Mouse (Mus musculus) spleen, postnatal 4 days (tissue): ENCODE measurements around the gene Sidt2.
A peak's percentile ranks its signal among the peaks of the same experiment; 100 is the strongest.

ENCODE experiments used
- DNase-seq, 2 experiments: peaks; one replicate each; pipeline ENCODE4 v3.0.0; 2022; ENCODE audit warnings: low spot score in 2 of 2

The Sidt2 gene

DNA sequence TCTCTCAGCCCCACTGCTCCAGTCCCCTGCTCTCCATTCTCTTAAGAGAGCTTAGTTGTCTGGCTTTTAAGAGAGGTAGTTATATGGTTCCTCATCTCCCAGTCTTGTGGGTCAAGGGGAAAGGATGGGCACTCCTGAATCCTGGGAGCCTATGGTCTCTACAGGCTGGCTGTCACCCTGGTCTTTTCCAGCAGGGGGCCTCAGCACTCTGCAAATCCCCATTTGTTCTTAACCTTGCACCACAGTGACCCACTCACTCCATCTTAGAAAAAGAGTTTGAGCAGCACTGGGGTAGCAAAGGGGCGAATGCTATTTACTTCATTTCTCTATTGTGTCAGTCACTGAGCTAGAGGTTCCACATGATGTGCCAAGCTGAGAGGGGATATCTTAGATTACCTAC is 43.4 kb downstream of the Sidt2 start:
- peak; percentile 47 to 78 for DNase-seq

DNA sequence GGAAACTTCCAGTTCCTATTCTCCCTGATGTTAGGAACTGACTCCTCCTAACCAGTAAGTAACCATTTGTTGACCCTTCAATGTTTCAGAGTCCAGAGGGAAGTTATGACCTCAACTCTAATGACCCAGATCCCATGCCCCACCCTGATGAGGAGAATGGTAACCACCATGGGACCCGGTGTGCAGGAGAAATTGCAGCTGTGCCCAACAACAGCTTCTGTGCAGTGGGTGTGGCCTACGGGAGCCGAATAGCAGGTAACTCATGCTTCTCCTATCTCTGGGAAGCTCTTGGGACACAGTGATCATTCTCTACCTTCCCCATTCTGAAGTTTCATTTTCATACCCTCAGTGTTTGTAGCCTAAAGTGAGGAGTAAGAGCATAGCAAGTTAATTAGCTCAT is 44.1 kb downstream of the Sidt2 start:
- no peak for DNase-seq

DNA sequence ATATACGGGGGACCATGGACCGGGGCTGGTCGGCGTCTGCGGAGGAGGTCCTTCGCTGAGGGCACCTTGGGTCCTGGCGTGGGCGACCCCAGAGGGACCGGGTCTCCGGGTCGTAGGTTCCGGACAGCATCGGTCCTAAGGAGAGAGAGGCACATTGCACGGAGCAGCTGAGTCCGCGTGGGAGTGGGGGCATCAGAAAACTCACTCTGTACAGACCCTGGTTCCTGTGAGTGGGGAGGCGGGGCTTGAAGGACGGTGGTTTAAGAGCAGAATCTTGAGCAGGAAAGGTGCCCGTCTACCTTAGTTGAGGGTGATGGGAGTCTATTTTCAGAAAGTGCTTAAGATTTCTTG is 48.0 kb downstream of the Sidt2 start:
- no peak for DNase-seq

DNA sequence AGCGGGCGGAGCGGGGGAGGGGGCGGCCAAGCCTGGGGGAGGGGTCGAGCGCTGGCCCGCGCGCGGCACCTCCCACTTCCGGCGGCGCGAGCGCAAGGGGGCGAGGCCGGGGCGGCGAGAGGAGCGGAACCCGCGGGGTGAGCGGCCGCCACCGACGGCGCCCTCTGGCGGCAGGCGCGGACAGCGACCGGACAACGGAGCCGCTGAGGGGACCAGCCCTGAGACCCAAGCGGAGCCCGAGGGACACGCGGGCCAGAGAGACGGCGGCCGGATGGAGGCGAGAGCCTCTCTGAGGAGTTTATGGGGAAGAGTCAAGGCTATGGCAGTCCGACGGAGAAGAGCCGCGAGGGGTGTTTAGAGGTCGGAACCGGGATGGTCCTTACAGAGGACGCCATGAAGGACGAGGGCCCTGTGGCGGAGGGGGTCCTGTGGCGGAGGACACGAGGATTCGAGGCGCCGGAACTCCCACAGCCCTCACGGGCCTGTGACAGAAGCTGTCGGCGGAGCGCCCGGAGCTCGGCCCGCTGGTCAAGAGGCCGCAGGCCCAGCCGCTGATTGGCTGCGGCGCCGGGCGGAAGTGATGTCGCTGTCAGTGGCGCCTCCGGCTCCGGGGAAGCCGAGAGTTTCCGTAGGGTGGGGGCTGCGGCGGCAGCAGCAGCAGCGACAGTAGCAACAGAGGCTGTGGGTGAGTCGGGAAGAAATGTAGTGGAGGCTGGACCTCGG is 48.5 kb downstream of the Sidt2 start, which contains the start of the genes Pcsk7 and Rnf214:
Gene Pcsk7, plus strand, starts transcription at position 143 of the 723 bp plus-strand sequence.
Gene Rnf214, minus strand, starts transcription at position 557 of the 723 bp plus-strand sequence.
- DNase-seq: peak; percentile 91 to 98

DNA sequence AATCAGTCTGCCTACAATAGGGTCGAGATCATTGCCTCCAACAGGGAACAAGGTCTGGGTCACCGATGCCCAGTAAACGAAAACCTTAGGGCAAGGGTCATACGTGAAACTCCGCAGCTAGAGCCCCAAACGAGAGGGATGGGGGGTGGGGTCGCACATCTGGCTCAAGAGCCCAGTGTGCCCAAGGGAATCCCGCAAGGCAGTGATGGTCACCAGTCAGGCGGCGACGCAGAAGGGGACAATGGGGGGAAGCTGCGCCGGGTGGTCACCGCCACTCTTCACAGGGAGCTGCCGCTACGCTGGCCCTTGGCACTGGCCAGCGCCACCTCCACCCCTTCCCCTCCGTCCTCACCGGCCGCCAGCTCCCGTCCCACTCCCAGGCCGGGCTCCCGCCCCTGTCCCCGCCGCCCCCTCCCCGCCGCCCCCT is 49.2 kb downstream of the Sidt2 start:
- peak; percentile 27 to 73 for DNase-seq

DNA sequence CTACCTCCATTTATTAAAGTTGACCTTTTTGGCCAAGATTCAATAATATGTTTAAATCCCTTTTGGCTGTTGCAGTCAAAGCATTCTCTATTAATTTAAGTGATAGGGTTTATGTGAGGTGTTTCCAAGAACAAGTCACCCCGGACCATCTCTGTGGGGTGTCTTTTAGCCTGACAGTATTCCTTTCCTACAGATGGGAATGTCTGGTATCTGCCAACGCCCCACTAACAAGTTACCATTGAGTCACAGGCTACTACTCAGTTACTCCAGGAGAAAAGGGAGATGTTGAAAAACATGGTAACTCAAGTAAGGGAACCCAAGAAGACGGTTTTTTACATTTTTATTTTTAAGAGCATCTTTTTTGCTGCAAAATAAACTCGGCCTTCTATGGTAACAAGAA is 49.9 kb downstream of the Sidt2 start:
- DNase-seq: no peak

DNA sequence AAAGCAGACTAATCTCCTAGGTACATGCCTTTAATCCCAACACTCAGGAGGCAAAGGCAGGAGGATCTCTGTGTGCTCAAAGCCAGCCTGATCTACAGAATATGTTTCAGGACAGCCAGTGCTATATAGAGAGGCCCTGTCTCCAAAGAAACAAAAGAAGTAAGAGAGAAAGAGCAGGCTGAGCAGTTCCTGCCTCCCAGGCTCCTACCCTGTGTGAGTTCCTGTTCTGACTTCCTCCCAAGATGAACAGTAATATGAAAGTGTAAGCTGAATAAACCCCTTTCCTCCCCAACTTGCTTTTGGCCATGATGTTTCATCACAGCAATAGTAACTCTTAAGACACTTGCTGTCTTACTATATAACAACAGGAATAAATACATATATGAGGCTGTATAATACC is 61.4 kb downstream of the Sidt2 start:
- DNase-seq: no peak
